Mouse (Mus musculus): ENCODE results near the gene Myrip.

Myrip gene

DNA sequence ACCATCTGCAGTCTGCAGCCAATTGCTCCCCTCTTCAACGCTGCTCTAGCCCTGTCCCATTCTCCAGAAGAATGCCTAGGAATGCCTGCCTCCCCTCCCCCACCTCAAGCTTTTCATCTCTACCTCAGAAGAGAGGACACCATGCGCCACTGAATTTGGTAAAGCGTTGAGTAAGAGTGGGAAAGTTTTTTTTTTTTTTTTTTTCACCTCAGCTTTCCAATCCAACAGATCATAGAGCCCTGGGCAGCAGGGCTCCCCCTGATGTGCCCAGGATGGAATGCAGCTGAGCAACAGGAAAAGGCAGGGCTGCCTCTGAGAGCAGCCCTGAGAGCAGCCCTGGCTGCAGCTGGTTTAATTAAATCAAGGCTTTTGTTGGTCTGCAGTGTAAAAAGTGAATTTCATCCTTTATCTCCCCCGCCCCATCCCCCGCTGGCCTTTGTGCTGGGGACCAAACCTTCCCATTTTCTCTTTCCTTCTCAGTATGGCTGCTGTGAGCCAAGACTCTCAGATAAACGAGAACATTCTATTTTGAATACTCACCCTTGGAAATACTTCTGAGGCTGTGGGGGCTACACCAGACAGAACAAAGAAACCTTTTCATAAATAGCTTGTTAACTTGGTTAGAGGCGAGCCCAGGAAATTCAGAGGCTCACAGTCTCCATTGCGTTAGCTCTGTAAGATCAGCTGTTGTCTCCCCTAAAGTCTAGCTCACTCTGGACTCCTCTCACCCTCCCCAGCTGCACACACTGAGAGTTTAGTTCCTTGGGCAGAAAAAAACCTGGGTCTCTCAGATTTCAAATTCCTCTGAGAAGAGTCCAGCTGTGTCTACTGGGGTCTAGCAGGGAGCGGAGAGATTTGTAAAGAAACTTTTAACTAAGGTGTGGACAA, 154.7 kb downstream of the Myrip start:
- peak in 1 of 2 experiments; percentile 44 for DNase-seq (ENCODE audit: low spot score in 2 of 2)

DNA sequence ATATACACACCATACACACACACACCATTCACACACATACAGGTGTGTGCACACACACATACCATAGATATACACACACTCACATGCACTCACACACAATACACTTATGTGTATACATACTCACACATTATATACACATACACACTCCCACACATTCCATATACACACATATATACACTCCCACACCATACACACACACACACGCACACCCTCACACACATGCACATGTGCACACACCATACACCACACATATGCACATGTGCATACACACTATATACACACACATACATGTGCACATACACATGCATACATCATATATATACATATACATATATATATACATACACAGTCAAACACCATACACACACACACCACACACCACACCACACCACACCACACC, 169.1 kb downstream of the Myrip start:
- no peak for DNase-seq (ENCODE audit: low spot score in 2 of 2)

DNA sequence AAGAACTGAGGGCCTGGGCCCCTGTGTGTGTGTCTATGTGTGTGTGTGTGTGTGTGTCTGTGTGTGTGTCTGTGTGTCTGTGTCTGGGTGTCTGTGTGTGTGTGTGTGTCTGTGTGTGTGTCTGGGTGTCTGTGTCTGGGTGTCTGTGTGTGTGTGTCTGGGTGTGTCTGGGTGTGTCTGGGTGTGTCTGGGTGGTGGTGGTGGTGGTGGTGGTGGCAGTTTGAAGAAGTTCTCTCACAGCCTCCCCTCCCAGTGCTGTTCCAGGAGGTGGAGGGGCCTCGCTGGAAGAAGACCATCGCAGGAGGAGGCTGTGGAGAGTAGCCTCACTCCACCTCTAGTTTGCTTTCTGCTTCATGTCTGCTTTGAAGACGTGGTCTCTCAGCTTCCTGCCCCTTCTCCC, 180.3 kb downstream of the Myrip start:
- DNase-seq (ENCODE audit: low spot score in 2 of 2), result no peak

DNA sequence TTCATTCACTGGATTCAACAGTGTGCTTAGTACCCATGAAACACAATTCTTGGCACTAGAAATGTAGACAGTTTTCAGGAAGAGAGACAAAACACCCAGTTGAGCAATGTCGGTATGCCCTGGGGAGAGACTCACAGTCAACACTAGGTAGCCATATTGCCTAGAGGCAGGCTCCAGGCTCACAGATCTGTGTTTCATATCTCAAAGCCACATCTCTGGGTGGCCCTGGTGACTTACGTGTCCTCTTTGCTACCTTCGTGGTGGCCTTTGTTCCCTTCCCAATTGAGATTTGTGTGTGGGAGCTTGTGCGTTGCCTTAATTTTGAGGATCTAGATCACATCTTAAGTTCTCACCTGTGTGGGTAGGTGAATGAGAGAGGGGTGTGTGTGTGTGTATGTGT, 181.1 kb downstream of the Myrip start:
- DNase-seq (ENCODE audit: low spot score in 2 of 2), result no peak

DNA sequence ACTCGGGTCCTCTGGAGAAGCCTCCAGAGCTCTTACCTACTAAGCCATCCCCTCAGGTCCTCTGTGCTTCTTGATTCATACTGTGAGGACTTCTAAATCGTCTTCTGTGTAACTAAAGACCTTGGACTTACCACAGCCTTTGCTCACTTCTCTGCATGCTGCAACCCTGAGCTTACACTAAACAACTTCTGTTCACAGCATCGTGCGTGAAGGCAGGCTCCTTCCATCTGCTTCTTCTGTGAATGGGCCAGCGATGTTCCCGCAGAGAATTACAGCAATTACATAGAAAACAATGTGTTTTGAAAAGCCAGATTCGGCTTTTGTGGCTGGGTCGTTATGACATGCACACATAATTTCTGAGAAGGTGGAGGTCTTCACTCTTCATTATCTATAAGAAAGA, 181.8 kb downstream of the Myrip start:
- DNase-seq (ENCODE audit: low spot score in 2 of 2), result no peak

DNA sequence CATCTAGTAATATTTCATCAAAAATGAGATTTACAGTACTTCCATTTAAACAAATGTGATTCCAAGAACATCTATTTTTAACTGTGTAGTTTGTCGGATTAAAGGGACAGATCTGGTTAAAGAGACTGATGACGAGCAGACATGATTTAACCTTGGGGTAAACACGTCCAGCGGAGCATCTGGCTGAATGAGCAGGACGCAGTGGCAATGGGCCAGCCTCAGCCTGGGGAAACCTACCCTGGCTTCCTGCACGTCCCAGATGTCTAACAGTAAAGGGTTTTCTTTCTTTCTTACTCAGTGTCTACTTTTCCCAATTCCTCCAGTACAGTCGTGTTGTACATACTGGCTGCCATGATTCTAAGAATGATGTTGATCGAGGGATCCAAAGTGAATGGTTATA, 185.8 kb downstream of the Myrip start:
- DNase-seq (ENCODE audit: low spot score in 2 of 2), result no peak

DNA sequence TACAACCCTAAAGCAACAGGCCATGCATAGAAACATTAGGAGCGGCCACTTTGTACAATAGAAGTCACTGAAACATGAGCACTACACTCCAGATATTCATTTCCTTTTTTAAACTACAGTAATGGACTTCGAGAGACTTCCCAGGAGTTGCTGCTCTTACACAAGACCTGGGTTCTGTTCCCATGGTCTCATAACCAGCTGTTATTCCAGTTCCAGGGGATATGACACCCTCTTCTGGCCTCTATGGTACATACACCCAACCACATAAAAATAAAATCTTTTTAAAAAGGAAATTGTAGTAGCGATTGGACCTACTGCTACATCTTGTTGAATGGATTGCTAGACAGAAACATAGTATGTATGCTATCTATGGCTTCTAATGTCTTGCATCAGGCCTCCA, 190.2 kb downstream of the Myrip start:
- no peak for DNase-seq (ENCODE audit: low spot score in 2 of 2)

DNA sequence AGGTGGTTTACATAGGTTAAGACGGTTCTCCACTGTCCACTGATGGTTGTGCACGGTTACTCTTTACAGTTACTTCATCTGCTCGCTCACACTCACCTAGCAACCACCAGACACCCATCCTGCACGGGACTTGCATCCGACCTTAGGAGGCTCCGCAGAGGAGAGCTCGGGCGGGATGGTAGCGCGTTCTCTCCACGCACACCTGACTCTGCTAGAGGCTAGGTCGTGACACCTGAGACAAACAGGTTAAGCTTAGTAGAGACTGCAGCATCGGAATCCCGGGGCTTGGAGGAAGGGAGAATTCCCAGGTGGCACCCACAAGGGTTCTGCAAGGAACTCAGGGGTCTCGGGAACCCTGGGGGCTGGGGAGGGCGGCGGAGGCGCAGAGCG, 190.7 kb downstream of the Myrip start, which contains the start of gene Eif1b:
Eif1b (plus strand) TSS at position 223 of the 390 bp plus-strand sequence.
- DNase-seq (ENCODE audit: low spot score in 2 of 2), result no peak

DNA sequence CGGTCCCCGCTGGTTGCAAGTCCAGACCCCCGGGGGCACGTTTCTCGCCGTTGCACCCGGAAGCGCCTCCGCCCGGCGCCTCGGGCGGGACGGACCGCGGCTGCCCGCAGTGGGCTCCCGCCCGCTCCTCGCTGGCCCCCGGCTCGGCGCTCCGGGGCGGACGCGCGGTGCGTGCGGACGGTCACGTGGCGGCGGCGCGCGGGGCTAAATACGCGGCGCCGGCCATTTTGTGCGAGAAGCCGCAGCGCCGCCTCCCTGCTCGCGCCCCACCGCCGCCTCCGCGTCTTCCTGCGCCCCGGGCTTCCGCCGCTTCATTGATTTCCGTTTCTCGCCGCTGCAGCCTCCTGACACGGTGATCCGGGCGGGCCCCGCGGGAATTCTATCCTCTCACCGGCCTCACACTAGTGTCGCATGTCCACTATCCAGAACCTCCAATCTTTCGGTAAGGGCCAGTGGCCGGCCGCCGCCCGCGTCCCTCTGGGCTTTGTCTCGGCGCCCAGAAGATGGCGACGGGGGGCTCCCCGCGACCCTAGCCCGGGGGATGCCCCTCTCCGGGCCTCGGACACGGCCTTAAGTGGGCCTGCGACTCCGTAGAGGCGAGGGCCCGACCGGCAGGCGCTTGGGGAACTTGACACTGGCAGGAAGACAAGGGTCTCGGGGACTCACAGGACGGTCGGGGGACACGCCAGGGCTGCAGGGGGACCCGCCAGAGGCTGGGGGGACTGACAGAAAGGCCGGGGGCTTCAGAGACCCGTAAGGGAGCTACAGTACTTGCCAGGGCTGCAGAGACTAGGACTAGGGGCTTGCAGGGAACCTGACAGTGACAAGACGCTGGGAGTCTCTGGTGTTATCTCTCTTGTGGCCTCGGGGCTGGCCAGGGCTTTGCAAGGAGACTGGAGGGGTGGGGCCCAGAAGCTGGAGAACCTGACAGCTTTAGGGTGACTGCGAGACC, 191.4 kb downstream of the Myrip start:
- peak; percentile 70 to 78 for DNase-seq (ENCODE audit: low spot score in 2 of 2)

DNA sequence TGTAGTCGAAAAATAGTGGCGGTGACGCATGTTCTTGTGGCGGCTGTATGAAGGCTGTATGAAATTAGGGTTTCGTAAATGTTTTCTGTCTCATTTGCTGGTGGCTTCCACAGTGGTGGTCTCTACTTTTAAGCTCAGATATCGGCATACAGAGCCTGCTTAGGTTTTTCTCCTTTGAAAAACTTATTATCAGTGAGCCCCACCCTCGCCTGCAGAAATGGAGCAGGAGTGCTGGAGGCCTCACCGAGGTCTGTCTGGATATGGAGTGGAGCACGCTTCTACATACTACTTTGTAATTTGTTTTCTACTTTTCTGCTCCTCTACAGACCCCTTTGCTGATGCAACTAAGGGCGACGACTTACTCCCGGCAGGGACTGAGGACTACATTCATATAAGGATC, 192.5 kb downstream of the Myrip start:
- no peak for DNase-seq (ENCODE audit: low spot score in 2 of 2)

DNA sequence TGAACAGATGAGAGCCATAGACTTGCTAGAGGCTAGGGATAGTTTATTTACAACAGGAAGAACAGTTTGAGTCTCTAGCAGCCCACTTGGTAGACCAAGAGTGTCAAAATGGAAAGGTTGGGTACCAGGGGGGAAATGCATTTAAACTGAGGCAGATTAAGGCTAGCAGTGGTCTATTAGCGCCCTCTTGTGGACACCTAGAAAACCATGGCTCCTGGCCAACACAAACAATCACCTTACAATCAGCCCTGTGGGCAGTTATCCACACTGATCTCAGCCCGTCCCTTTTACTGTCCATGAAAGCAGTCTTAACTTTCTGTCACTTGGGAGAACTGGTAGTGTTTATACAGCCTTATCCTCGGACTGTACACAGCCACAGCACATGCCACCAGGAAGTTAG, 195.4 kb downstream of the Myrip start:
- peak; percentile 35 to 68 for DNase-seq (ENCODE audit: low spot score in 2 of 2)

DNA sequence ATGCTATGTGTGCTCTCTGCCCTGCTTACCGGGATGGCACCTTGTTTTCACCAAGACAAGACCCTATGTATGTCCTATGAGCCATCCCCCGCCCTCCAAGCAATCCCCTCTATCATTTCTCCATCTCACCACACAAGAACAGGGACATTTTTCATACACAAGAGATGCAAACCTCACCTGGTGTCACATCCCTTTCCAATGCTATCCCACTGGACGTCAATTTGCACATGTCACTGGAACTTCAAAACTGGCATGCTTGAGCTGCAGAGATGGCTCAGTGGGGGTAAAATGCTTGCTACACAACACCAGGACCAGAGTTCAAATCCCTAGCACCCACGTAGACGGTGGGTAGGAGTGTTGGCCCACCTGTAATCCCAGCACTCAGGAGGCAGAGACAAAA, 196.7 kb downstream of the Myrip start:
- no peak for DNase-seq (ENCODE audit: low spot score in 2 of 2)

DNA sequence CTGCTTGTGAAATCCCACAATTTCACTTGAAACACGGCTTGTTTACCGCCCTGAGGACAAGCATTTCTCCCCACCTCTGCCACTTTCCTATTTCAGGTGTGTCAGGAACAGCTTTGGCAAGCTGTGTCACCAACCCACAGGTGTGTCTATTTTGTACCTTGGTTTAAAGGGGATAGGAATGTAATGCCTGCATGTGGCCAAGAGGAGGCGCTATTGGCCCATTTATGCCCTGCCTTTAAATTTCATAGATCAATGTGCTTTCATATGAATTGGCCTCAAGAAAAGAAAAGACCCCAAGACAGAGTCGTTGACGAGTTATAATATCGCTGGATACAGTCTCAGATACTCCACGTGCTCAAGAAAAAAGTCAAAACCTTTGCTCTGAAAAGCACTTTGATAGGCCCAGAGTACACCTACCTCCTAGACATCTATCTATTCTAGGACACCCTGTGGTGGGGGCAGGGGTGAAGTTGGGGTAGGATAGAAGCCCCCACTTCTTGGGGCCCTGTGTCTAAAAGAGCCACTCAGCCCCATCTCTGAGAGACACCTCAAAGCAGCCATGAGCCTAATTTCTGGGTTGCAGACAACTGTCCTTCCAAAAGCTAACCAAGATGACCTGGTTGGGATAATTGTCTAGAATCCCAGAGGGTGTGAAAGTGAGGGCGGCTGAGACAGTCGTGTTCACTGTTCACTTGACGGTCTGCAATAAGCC, 200.0 kb downstream of the Myrip start:
- no peak for DNase-seq (ENCODE audit: low spot score in 2 of 2)

DNA sequence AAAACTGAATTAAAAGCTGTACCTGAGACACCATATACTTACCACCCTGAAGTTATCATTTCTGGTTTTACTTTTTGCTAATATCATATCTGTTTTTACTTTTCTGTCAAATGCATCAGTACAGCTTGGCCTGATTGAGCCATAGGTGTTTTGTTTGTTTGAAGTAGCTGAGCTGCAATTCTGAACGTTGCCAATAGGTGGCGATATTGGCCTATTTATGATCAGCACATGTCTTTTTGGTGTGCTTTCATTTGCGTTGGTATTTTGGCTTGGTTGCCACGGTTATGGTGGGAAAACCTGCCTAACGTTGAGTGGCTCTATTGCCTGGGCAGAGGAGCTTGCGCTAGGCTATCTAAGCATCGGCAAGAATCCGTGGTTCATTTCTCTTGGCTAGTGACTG, 200.7 kb downstream of the Myrip start:
- DNase-seq (ENCODE audit: low spot score in 2 of 2), result peak in 1 of 2 experiments; percentile 77

DNA sequence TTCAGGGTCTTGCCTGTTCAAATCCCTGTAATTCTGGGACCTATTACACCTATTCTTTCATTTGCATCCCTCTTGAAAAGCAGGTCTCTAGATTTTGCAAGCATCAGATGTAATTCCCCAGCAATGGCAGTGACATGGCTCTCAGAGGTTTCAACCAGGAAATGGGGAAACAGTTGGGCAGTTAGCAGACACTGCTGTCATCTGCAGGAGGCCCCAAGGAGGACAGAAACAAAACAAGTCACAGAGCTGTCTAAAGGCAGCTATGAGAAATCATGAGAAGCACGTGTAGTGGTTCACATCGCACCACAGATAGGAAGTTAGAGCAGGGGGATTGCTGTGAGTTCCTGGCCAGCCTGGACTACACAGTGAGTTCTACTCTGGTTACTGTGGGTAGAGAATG, 203.1 kb downstream of the Myrip start:
- no peak for DNase-seq (ENCODE audit: low spot score in 2 of 2)

DNA sequence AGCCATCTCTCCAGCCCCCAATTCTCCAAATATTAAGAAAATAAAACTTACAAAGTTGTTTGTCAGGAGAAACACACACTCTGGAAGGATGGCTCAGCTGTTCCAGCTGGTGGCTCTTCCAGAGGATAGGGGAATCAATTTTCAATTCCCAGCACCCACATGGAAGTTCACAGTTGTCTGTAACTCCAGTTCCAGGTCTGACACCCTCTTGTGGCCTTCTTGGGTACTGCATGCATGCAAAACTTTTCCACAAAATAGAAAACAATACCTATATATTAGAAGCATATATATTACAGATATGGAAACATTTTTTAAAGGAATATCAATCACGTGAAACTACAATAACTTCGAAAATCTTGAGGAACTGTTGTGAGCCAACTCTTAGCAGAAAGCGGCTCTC, 210.5 kb downstream of the Myrip start:
- no peak for DNase-seq (ENCODE audit: low spot score in 2 of 2)

DNA sequence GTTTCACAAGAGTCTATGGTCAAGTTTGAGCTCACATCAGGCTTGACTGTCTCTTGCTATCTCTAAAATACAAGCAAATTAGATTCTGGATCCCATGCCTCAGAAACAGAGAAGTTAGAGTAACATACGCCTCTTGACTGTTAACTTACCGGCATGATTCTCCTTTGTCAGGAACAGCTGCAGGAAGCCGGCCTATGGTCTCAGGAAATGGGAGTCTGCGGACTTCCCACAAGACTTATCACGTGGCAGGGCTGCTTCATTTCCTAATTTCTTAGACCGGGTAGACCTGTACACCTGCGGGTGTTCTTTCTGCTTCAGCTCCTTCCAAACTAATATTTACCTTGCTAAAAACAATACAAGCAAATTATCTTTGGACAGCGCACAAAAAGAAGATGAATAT, 215.4 kb downstream of the Myrip start:
- no peak for DNase-seq (ENCODE audit: low spot score in 2 of 2)

DNA sequence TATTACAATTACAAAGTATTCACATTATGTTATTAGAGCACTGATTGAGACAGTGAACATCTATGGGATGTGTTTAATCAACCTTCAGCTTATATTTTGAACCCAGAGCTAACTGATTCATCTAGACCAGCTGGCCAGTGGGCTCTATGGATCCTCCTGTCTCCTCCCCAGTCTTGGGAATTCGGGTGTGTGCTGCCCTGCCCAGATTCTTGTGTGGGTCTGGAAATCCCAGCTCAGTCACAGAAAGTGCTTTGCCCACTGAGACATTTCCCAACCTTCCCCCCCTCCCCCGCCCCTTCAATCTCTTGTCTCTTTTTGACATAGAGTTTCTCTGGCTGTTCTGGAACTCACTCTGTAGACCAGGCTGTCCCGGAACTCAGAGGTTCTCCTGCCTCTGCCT, 217.6 kb downstream of the Myrip start:
- no peak for DNase-seq (ENCODE audit: low spot score in 2 of 2)

DNA sequence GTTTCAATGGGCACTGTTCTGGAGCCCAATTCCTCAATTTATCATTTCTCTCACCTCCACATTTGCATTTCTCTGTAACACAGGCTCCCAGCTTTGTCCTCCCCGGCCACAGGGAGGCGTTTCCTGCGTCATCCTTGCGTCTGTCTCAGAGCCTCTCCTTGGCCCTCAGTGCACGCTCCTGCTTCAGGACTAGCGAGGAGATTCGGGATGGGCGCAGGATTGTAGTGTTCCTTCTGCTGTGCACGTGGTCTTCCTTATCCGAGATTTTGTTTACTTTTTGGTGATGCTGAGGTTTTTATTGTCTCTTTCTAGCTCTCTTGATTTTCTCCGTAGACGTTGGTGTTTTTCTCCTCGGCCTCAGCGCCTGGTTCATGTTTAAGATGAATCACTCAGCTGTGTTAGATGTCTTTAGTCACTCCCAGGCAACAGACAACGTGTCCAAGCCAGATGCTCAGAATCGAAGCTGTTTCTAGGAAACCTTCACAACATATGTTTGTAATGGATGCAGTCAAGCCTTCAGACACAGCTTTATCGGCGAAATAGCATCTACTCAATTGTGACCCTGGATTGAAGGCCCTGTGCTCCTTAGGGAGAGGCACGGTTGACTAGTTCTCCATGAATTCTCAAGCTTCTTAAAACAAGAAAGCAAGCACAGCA, 218.3 kb downstream of the Myrip start:
- DNase-seq (ENCODE audit: low spot score in 2 of 2), result no peak

DNA sequence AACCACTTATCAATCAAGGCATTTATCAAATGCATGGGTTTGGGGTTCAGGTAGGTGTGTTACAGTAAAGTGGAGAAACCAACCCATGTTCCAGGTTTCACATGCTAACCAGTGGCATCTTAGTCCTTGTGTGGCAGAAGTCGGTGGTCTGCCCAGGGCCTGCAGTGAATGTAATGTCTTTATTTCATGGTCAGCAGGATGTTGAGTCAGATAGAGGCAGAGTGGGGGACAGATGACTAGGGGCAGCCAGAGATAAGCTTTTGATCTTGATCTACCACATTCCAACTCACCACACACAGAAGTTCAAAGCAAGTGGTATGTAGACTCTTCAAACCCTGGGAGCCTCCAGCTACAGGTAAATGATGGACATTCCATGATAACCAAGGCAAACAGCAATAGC, 219.8 kb downstream of the Myrip start:
- no peak for DNase-seq (ENCODE audit: low spot score in 2 of 2)

Data from urinary bladder, postnatal 4 days (tissue).